Mouse (Mus musculus) megakaryocyte, adult 5-6 weeks (primary cell): ENCODE data around the gene Ttc30a1. TPM values are rescaled to one million over a fixed set of nuclear protein-coding genes. Genes with fewer than 3 reads are reported as not detected.
"Not testable (repeated sequence)": the region's sequence is repeated elsewhere in the genome, so short reads cannot be mapped to it uniquely, and the experiment has no call there.

Experiments used
- ATAC-seq: 2 replicates; pipeline ENCODE4 v1.8.0; 2016; ENCODE audit warnings: mild to moderate bottlenecking, inconsistent platforms; ENCODE audit not compliant: poor library complexity, severe bottlenecking
- total RNA-seq, 2 experiments: library from RNA; stranded (forward) in 1 of 2; stranded (reverse) in 1 of 2; fragments of 153-499, 151-499 nt in 1 of 2; fragments of 221-1000, 200-1000 nt in 1 of 2; gene quantifications; 2 replicates each; pipeline versions ENCODE4 v1.2.3 to v1.2.4; 2015 to 2017

The Ttc30a1 gene
- total RNA-seq, 2 experiments from 2014 or later, result 1.4 to 2.8 TPM

- no peak for ATAC-seq
Measured at GRCm38 (mm10) chr2:75983847-75984246, 2.1 kb upstream of the Ttc30a1 start.

- no peak for ATAC-seq
Measured at GRCm38 (mm10) chr2:75983091-75983490, 1.3 kb upstream of the Ttc30a1 start.

DNA sequence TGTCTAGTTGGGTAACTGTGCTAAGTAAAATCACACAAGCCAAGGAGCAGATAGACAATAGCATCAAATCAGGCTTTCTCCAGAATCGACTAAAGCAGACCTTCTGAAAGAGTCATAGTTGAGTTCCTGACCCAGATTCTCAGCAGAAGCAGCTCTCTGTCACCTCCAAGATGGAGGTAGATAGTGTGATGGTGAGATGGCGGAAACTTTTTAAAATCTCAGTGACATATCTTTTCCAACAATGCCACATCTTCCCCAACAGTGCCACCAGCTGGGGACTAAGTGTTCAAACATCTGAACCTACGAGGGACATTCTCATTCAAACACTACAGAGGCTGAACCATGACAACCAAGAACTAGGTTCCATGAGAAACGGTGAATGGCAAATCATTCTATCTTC, 859 bp upstream of the Ttc30a1 start:
- no peak for ATAC-seq

DNA sequence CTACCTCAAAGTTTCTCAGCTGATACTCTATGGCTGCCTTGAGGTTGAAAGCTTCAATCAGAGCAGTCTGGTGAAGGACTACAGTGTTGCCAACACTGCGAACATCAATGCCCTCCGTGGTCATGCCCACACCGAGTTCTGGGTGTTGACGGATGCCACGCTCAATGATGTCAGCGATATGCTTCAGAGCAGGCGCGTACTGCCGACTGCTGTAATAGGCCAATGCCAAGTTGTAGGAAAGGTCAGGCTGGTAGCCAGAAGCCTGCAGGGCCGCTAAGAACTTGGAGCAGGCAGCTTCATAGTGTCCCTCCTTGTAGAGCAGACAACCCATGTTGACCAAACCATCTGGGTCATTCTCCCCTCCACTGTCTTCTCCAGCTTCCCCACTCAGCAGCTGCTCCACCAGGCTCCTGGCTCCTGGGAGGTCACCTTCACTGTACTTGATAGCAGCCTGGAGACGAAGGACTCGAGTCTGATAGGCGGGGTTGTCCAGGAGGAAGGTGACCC, 781 bp downstream of the Ttc30a1 start:
- not testable (repeated sequence) for ATAC-seq

GRCm38 (mm10) chr2:75977752-75978368, 3.9 kb downstream of the Ttc30a1 start, which contains the start of gene Ttc30a2:
Gene Ttc30a2 (minus strand): TSS chr2:75978170.
- ATAC-seq, result peak; percentile 23

DNA sequence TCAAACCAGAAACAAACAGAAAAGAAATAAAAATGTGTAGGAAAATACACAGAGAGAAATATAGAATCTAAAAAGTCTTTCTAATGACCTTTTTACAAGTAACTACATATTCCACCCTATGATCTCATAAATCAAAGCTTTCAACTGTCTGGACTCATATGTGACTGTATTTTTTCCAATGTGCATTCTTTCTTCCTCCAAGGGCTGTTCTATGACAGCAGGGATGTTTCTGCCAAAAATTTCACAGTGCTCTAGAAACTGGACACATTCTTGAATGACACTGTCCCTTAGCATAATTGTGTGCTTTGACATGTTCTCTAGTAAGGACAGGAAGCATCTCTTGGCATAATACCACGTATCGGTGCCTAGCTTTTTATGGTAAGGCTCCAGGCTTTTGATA, 5.7 kb downstream of the Ttc30a1 start:
- ATAC-seq, result not testable (repeated sequence)

GRCm38 (mm10) chr2:75974131-75974530, 7.6 kb downstream of the Ttc30a1 start:
- ATAC-seq, result no peak

GRCm38 (mm10) chr2:75964972-75965371, 16.8 kb downstream of the Ttc30a1 start:
- ATAC-seq, result peak; percentile 69

DNA sequence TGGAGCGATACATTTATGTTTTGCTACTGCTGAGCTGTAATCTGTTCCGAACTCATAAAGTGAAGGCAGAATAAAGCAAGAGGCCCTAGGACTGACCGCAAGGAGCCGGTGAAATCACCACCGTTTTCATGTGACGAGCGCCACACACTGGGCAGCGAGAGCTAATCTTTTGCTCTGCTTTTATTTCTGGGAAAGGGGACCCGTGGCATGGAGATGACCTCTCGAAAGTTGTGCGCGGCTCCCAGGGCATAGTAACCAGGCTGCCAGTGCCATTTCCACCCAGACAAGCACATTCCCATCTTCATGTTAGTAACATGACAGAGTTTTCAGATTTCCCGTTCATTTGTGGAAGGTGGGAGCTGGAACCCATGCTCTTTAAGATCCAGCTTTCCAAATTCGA, 17.3 kb downstream of the Ttc30a1 start:
- ATAC-seq, result peak; percentile 91

DNA sequence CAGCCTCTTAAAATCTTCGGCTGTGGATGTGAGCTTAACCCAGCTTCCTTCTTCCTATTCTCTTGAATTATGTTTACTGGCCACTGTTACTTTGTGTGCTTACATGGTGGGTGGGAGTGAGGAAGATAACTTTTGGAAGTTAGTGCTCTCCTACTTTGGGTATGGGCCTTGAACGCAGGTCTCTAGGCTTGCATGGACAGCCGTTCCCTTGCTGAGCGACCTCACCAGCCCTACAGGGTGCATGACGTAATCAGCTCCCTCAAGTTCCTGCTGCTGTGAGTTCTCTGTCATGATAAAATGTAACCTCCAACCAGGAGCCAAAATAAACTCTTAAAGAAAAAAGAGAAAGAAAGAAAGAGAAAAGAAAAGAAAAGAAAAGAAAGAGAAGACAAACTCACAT, 17.7 kb downstream of the Ttc30a1 start:
- no peak; the same call in 1 of the 2 replicates for ATAC-seq

DNA sequence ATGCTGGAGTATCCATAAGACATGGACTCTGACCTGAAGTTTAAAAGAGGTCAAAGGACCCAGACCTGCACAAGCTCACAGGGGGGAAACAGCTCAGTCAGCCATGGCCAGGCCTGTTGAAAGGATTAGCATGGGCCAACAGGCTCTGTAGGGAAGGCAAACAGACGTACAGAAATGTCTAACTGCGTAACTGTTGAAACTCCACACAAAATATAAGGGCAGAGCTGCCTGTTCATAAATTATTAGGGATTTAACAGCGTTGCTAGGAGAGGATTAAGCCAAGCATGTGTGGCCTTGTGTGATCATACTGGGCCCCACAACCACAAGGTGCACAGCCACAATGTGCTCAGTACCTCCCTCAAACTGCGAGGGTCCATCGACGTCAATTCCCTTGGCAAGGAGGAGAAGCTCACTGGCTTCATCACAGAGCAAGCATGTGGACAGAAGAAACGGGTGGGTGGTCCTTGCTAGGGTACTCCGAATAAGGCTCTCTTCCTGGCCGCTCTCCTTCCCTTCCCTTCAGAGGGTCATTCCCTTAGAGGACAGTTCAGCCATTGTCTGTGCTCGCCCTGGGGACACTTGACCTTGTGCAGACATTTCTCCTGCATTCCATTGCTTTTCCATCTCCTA, 18.4 kb downstream of the Ttc30a1 start:
- no peak for ATAC-seq

DNA sequence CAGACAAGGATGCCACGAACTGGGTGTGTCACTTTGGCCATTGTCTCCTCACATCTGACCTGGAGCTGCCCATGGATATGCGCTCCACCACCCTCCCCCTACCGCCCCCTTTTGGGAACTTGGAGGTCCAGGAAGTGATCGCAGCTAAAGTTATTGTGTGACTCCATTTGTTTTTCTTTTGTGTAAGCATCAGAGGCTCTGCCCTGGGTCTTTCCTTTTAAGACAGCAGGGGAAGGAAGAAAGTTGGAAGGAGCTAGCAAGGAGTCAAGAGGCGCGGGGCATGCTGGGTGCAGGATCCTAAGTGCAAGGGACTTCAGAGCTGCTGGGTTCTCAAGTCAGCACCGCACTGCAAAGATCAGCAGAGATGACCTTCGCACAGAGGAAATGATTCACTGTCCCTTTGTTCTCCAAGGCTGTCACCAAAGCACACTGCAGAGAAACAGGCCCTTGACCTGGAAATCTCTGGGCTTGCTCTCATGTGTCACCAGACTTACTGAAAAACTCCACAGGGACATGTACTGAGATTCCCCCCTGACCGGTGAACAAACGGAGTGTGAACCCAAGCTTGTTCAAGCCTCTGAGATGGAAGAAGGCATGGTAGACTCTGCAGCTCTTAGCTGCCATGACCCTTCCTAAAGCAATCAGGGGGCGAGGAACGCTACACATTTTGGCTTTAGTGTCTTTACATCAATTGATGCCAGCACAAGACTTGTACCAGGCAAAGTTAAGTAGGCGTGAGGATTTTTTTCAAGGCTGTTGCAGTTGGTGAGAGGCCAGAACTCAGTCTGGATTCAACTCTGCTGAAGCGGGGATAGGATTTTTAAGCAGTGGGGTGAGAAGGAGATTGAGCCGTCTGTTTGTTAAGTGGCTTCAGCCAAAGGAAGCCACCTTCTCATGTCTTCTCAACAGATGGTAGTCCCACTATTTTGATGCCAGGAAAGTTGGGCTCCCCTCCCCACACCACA, 21.1 kb downstream of the Ttc30a1 start:
- no peak for ATAC-seq

DNA sequence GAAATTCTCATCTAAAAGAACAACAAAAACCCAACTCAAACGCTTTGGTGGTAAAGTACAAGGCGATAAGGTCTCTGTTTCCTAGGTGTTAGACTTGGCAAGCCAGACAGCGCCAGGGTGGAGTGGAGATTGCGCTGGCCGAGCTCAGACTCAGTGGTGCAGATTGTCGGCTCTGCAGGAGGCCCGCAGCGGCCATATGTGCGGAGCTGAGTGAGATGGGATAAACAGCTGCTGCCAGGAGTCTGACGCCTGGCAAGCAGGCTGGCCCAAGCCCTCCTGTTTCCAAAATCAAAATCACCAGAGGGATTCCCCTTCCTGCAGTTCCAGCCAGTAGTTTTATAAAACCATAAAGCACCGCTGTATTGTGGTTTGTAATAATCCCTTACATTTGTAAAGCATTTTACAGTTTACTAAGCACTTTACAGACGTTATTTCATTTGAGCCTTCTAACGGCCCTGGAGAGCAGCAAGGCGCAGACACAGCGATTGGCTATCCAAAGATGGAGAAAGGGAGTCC, 21.9 kb downstream of the Ttc30a1 start:
- no peak for ATAC-seq

DNA sequence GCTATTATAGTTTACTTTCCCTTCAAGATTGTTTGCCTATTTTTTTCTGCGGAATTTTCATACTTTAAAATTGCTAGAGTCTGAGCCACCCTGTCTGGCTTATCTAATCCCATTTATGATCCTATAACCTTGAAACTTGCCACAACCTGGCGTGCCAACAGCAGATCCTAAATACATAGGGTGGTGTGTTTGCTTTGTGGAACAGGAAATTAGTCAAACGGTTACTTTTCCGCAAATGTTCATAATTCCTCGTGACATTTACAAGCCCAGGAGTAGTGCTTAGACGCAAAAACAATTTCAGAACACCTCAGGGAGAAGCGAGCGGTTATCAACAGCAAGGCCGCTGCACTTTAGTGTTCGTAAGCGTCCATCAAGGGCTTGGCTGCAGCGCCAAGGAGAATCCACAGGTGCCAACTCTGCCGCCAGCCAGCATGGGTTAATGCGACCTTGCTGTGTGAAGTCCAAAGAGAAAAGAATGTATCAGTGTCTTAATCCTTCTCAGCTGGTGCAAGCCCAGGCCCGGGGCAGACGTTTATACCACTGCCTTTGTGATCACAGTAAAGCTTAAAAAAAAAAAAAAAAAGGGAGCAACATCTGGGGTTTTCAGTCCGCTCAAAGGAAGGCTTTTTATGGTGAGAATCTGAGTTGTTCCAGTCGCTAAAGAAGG, 22.5 kb downstream of the Ttc30a1 start:
- ATAC-seq, result no peak

DNA sequence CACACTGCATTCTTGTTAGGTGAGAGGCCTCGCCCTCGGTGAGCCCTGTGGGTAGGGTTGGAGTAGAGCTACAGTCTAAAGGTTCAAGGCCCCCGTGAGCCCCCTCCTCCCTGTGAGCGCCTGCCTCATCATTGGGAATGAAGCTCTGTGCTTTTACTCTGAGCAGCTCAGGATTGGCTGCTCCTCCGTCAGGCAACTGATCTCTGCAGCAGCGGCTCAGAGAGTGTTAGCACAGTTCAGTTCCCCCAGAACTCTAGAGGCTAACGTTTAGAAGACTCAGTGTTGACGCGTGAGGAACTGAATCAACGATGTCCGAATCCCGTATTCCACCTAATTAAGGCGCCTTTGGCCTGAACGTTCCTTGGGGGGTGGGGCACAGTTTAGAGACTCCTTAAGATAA, 26.1 kb downstream of the Ttc30a1 start:
- no peak for ATAC-seq

DNA sequence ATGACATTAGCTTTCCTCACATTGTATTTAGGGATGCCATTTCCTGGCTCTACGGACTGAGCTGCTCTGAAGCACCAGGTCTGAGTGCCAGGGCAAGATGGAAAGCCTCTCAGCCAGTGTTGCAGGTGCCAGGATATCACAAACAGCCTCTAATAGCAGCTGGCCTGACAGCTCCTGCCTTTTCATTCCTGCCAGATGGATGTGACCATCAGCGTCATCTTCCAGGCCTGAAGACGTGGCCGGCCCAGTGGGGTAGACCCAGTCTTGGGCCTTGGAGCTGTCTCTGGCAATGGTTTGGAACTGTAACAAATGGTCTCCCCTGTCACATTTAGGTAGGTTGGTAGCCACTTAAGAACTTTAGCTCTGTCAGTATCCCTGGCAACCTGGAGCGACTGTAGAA, 28.4 kb downstream of the Ttc30a1 start:
- ATAC-seq, result no peak

DNA sequence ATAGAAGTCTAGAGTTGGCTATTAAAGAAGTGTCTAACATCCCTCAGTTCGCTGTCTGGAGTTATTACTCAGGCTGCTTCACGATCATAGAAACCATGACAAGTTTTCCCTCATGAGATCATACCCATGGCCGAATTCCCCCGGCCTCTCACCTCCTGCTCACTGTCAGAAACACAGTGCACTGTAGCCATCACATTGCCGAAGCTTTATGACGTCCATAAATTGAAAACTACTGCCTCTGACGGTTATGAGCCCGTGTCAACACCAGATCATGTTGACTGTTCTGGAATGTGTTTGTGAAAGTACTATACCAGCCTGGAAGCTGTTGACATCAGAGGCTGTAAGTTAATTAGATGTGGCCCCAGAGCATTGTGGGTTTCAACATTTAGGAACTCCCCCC, 31.1 kb downstream of the Ttc30a1 start:
- ATAC-seq, result no peak

GRCm38 (mm10) chr2:75938117-75939063, 43.4 kb downstream of the Ttc30a1 start, which contains the start of gene Ttc30b:
Gene Ttc30b (minus strand): TSS chr2:75938585.
- peak; percentile 84 for ATAC-seq

- ATAC-seq, result not testable (repeated sequence)
Measured at GRCm38 (mm10) chr2:75937520-75938116, 44.1 kb downstream of the Ttc30a1 start.
